Mouse (Mus musculus) brain, embryonic 14.5 days (tissue): ENCODE measurements around the gene Fbxo44.

Experiments used
- CTCF ChIP-seq: fragments of 200-500 bp; IDR thresholded peaks from 2 replicates; pipeline ENCODE4 v1.5.1; 2012; ENCODE audit warnings: inconsistent platforms, mild to moderate bottlenecking, moderate library complexity, borderline replicate concordance; ENCODE audit not compliant: insufficient read depth, insufficient read length; ENCODE audit errors: extremely low read depth
- POLR2A ChIP-seq: fragments of 200-500 bp; IDR thresholded peaks from 2 replicates; pipeline ENCODE4 v1.6.1; 2012; ENCODE audit warnings: mild to moderate bottlenecking, inconsistent platforms, borderline replicate concordance; ENCODE audit not compliant: poor library complexity, insufficient read depth, insufficient read length, severe bottlenecking; ENCODE audit errors: extremely low read depth

- TF ChIP-seq POLR2A = no peak
- peak; percentile 89 for TF ChIP-seq CTCF
Measured at GRCm38 (mm10) chr4:148168287-148168686, 8.0 kb upstream of the Fbxo44 start.
